In the genomic region with DNA sequence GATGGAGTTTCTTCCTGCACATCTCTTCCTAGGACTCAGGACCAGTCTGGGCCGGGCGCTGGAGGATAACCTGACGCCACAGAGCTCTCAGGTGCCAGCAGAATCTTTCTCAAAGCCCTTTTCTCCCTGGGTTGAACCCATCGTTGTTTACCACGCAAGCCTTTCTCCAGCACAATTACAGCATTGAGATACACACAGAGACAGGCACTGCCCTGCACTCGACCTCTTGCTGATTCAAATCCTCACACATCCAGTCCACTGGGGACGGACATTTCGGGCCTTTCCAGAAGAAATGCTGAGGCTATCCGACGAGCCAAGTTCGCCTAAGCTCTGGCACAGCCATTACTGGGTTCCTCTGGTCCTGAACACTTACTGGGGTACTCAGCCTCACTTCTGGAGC, we compare ENCODE assay signal across 27 mouse cellular contexts. TPM values are rescaled to one million over a fixed set of nuclear protein-coding genes. Genes with fewer than 3 reads are reported as not detected.
"Had no signal": no experiment of that assay in that cellular context is flagged by ENCODE, and none has a peak within 500 bp of the region (broad histone marks: within the 10 kb centered on the region; RNA-seq: fewer than 3 reads in every experiment).

No protein-coding gene starts in this region.

- ATAC-seq: hindbrain, embryonic 16.5 days; inflammation-experienced regulatory T-cells, adult 6 months; intestine, embryonic 16.5 days; liver, postnatal 0 days had no signal

- H3K36me3 ChIP-seq: heart, embryonic 10.5 days; heart, embryonic 12.5 days; hindbrain, embryonic 10.5 days; hindbrain, embryonic 12.5 days; limb, embryonic 10.5 days; limb, embryonic 12.5 days; liver, embryonic 13.5 days; liver, embryonic 15.5 days had no signal

- H3K4me2 ChIP-seq: heart, embryonic 12.5 days; hindbrain, embryonic 12.5 days; hindbrain, embryonic 14.5 days; limb, embryonic 12.5 days; liver, embryonic 11.5 days; liver, embryonic 13.5 days; liver, embryonic 15.5 days had no signal

- H3K9me3 ChIP-seq: heart, embryonic 10.5 days; heart, embryonic 12.5 days; hindbrain, embryonic 10.5 days; hindbrain, embryonic 12.5 days; limb, embryonic 10.5 days; limb, embryonic 12.5 days; liver, embryonic 13.5 days; liver, embryonic 15.5 days had no signal

- H3K27ac ChIP-seq: gastrocnemius, adult 2 months; heart, embryonic 10.5 days; hindbrain, embryonic 10.5 days; hindbrain, embryonic 12.5 days; hindbrain, embryonic 14.5 days; left cerebral cortex, adult 2 months; limb, embryonic 10.5 days; limb, embryonic 12.5 days; liver, embryonic 13.5 days; liver, embryonic 15.5 days had no signal

- DNase-seq: gastrocnemius, adult 2 months; gastrocnemius, postnatal 10 days; gastrocnemius, postnatal 36 days; heart, adult 18-20 months; heart, postnatal 10 days; heart, postnatal 4 days; kidney, adult 18-20 months; kidney, adult 8-10 months; kidney, postnatal 10 days; kidney, postnatal 25 days; kidney, postnatal 4 days; liver; liver, embryonic 13.5 days; liver, postnatal 0 days had no signal

- H3K9ac ChIP-seq: heart, embryonic 12.5 days; hindbrain, embryonic 12.5 days; hindbrain, embryonic 14.5 days; limb, embryonic 12.5 days; liver, embryonic 13.5 days; liver, embryonic 15.5 days; liver, postnatal 0 days had no signal

- H3K4me3 ChIP-seq: gastrocnemius, adult 2 months; heart, embryonic 10.5 days; heart, embryonic 12.5 days; hindbrain, embryonic 10.5 days; hindbrain, embryonic 12.5 days; left cerebral cortex, adult 2 months; limb, embryonic 10.5 days; limb, embryonic 12.5 days; liver, embryonic 13.5 days; liver, embryonic 15.5 days had no signal

RNA-seq across cellular contexts. Expression of a gene that starts 39.0 kb away (rescaled TPM):
- total RNA-seq: gastrocnemius, adult 2 months; gastrocnemius, postnatal 36 days; heart, postnatal 4 days had no signal
